Mouse (Mus musculus) cerebellum, adult 18-20 months (tissue): ENCODE results near the gene Gm16503.
"Not testable (repeated sequence)": the region's sequence is repeated elsewhere in the genome, so short reads cannot be mapped to it uniquely, and the experiment has no call there.

Experiments
- DNase-seq, 2 experiments: peaks; one replicate each; pipeline ENCODE4 v3.0.0; 2021

Gm16503 gene

GRCm38 (mm10) chr4:147539918-147540317 is at the start of gene Gm16503:
Gene Gm16503, plus strand, starts transcription at chr4:147540218.
- not testable (repeated sequence) for DNase-seq

GRCm38 (mm10) chr4:147492117-147492516 is 47.9 kb upstream of the Gm16503 start, which contains the start of gene Zfp982:
Gene Zfp982, plus strand, starts transcription at chr4:147492417.
- not testable (repeated sequence) for DNase-seq

GRCm38 (mm10) chr4:147498772-147499613 is 41.0 kb upstream of the Gm16503 start:
- DNase-seq: not testable (repeated sequence)

DNA sequence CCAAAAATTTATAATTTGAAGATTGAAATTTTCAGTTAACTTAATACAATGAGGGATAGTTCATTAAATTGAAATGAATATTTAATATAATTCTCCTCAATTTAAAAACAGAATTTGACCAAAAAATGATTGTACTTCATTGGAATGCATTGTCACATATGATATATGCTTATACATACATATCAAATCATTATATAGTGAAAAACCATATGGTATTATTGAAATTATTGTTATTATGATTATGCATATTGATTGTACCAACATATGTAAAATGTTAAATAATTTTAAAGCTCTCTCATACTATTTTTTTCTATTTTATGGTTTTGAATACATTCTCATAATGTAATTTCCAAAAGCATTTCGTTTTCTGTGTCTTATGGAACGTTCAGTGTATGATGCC is 30.8 kb upstream of the Gm16503 start:
- DNase-seq: no peak

- DNase-seq: no peak
These were observed 21.0 kb upstream of the Gm16503 start for GRCm38 (mm10) chr4:147518981-147519380.

DNA sequence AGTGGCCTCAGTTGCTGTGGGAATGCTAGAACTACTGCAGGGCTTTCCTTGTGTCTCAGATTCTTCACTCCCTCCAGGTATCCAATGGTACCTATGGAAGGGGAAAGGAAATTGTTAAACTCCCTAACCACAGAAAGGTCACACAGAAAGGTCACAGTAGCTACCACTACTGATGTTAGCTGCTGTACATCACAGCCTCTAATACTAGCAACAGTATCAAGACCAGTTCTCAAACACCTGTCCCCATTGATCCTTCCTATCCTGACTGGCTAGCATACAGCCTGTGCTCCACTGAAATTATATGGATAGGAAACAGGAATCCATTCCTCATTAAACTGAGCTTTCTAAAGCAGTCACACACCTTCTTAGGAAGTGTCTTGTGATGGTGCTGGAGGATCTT is 19.9 kb upstream of the Gm16503 start:
- DNase-seq: no peak

DNA sequence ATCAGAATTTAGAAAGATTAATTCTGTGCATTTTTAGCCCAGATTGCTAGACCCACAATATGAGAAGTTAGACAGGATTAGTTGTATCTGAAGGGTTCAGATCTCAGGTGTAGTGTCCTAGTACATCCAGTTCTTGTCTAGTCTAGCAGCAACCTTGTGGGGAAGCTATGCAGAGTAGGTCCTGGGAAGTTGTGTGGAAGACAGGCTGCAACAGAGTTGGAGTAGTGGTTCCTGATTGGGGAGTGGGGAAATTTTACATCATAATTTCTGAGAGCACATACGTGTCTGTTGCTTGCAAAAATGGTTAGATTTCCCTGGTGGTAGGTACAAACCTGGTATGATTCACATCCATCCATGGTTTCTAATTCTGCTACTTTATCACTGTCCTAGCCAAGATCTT is 14.9 kb upstream of the Gm16503 start:
- DNase-seq: no peak

GRCm38 (mm10) chr4:147530366-147530765 is 9.7 kb upstream of the Gm16503 start:
- DNase-seq: no peak

- not testable (repeated sequence) for DNase-seq
These were observed 4.1 kb upstream of the Gm16503 start for GRCm38 (mm10) chr4:147535916-147536315.

DNA sequence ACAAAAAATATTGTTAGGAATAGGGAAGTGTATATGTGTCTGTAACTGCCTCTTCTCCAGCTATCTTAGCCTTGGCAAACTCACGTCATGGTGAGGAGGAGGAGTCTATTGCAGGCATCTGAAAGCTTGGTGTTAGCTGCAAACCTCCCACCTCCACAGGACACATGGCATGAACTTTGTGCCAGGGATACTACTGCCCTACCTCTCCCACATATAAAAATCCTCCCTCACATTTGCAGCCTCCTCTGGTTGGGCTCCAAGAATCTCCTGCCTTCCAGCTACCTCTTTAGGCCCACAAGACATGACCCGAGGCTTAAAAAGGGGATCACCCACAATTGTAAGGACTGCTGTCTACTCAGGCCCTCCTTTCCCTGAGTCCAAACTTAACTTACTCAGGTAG is 2.3 kb upstream of the Gm16503 start:
- DNase-seq: no peak

- DNase-seq: no peak
These were observed 1.1 kb downstream of the Gm16503 start for GRCm38 (mm10) chr4:147541105-147541504.

DNA sequence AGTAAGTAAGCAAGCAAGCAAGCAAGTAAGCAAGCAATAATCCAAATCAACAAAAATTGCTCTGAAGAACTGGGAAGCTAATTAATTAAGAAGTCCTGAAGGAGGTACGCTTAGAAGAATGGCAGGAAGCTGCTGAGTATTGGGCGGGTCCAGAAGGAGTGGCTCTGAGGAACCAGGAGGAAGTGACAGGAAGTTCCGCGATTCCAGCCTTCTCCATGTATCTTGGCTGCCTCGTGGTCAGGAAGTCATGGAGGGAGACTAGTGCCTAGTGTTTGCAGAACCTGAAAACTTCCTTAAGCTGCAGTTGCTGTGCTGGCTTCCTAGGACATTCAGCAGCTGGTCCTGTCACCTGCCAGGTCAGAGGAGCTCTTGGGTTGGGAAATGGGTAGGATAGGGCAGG is 13.1 kb downstream of the Gm16503 start, which contains the start of gene Zfp985:
Zfp985 (plus strand) TSS at position 207 of the 400 bp plus-strand sequence.
- not testable (repeated sequence) for DNase-seq

- not testable (repeated sequence) for DNase-seq
These were observed 14.3 kb downstream of the Gm16503 start for GRCm38 (mm10) chr4:147554361-147554760.

DNA sequence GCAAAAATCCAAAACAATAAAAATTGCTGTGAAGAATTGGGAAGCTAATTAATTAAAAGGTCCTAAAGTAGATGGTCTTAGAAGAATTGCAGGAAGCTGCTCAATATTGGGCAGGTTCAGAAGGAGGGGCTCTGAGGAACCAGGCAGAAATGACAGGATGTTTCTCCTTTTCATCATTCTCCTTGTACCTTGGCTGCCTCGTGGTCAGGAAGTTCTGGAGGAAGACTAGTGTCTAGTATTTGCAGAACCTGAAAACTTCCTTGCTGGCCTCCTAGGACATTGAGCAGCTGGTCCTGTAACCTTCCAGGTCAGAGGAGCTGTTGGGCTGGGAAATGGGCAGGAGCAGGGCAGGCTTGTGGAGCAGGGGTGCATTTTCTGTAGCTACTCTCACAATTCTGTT is 16.9 kb downstream of the Gm16503 start:
- DNase-seq: not testable (repeated sequence)

- not testable (repeated sequence) for DNase-seq
These were observed 18.0 kb downstream of the Gm16503 start for GRCm38 (mm10) chr4:147558011-147558410.

GRCm38 (mm10) chr4:147559096-147559495 is 19.1 kb downstream of the Gm16503 start:
- DNase-seq: not testable (repeated sequence)

GRCm38 (mm10) chr4:147565426-147566220 is 25.6 kb downstream of the Gm16503 start:
- no peak for DNase-seq

DNA sequence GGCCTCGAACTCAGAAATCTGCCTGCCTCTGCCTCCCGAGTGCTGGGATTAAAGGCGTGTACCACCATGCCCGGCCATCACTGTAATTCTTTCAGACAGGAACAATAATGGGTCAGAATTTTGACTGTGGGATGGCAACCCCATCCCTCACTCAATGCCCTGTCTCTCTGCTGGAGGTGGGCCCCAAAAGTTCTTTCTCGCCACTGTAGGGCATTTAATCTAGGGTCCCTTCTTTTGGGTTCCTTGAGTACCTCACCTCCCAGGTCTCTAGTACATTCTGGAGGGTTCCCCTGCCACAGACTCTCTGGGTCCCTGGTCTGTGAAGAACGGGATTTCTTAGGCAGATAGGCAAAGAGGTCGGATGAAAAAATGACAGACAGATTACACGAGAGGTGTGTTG is 31.1 kb downstream of the Gm16503 start:
- not testable (repeated sequence) for DNase-seq

DNA sequence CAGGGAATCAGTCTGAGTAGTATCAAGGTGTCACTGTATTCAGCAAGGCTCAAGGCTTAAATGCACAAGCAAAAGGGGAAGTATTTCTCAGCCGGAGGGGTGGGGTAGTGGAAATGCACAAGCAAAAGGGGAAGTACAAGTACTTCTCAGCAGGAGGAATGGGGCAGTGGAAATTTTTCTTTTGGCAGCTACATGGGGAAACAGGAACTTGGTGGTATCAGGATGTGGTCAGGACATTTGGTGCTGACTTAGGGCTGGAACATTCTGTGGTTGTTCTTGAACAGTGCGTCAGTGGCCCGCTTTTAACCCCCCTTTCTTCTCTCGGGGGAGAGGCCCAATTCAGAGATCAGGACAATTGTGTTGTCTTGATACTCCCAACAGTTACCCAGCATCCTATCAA is 39.4 kb downstream of the Gm16503 start:
- not testable (repeated sequence) for DNase-seq

DNA sequence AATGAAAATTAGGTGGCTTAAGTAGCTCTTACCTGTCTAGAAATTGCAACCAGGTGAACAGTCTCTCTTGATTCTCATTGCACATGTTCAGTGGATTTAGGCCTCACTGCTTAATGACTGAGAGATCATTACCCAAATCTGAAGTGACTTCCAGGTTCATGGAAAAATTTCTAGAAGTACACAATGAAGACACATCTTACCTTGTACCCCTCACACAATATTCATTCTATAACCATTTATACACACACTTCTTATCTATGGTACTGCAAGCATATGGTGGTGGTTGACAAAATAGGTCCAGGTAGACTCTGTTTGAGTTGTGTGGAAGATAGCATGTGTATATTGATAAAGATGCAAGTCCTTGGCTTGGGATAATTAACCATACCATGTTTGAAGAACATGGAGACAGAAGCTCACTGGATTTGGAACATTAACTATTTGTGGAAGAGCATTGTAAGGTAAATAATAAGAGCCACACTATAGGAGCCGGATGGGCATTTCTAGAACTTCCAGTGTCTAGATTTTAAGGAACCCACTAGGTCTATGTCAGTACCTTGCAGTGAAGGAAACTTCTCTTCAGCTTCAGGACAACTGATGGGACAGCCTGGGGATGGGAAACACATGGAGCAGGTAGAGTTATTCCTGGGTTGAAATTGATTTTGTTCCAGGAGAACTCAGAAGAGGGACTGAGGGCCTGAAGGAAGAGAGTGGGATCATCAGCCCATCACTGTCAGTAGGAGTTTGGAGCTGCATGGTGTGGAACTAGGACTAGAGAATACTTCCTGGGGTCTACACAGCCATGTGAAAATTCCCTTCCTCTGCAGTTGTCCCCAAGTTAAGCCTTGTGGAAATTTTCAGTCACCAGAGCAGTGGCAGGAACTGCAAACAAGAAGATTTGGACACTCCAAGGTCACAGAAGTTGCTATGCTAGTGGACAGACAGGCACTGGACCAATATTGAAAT is 46.8 kb downstream of the Gm16503 start:
- no peak for DNase-seq
